Mouse (Mus musculus): ENCODE measurements around the gene Ctr9.

- TF ChIP-seq EP300 (IDR thresholded peaks at IDR 0.05; ENCODE audit: low read depth), result no peak
- no peak for TF ChIP-seq CTCF (IDR thresholded peaks at IDR 0.05; ENCODE audit: low read depth)
These were observed 40.9 kb downstream of the Ctr9 start for GRCm38 (mm10) chr7:111069439-111070166.

All from liver, embryonic 14.5 days (tissue).